Mouse (Mus musculus) spleen, adult 2 months (tissue): ENCODE results near the gene E330017A01Rik. TPM values are rescaled to one million over a fixed set of nuclear protein-coding genes. Genes with fewer than 3 reads are reported as not detected.
"Not testable (repeated sequence)": the region's sequence is repeated elsewhere in the genome, so short reads cannot be mapped to it uniquely, and the experiment has no call there.

Experiments
- DNase-seq, 2 experiments: peaks; one replicate each; pipeline versions ENCODE4 v3.0.0 to v3.0.0-alpha.2; 2012 to 2021; ENCODE audit warnings: low spot score in 2 of 2, low read depth in 1 of 2
- H3K27ac ChIP-seq: fragments of 200-500 bp; 2 replicates; pipeline ENCODE4 v1.5.1; 2012; ENCODE audit warnings: low read length, inconsistent platforms; ENCODE audit not compliant: insufficient read depth
- H3K27me3 ChIP-seq: fragments of 200-500 bp; 2 replicates; pipeline ENCODE4 v1.6.1; 2012; ENCODE audit warnings: mild to moderate bottlenecking, moderate library complexity, low read length, inconsistent platforms; ENCODE audit not compliant: control insufficient read depth, insufficient read depth
- H3K36me3 ChIP-seq: fragments of 200-500 bp; 2 replicates; pipeline ENCODE4 v1.6.1; 2012; ENCODE audit warnings: mild to moderate bottlenecking, low read length, inconsistent platforms; ENCODE audit not compliant: control insufficient read depth, insufficient read depth
- H3K4me1 ChIP-seq: fragments of 200-500 bp; 2 replicates; pipeline ENCODE4 v1.6.1; 2011; ENCODE audit warnings: inconsistent platforms; ENCODE audit not compliant: control insufficient read depth, insufficient read depth, insufficient read length
- H3K4me3 ChIP-seq: fragments of 200-500 bp; 2 replicates; pipeline ENCODE4 v1.5.1; 2011; ENCODE audit warnings: mild to moderate bottlenecking, inconsistent platforms; ENCODE audit not compliant: insufficient read depth, insufficient read length; ENCODE audit errors: extremely low read depth
- CTCF ChIP-seq: fragments of 200-500 bp; IDR thresholded peaks from 2 replicates; pipeline ENCODE4 v1.5.1; 2011; ENCODE audit warnings: mild to moderate bottlenecking, inconsistent platforms; ENCODE audit not compliant: insufficient read depth, insufficient read length, insufficient replicate concordance; ENCODE audit errors: extremely low read depth
- POLR2A ChIP-seq: fragments of 200-500 bp; IDR thresholded peaks from 2 replicates; pipeline ENCODE4 v1.6.1; 2011; ENCODE audit warnings: low read depth, low read length, inconsistent platforms
- WGBS: fragments of 180-500 bp; shearing (Covaris S2); methylation state at CpG from one replicate; pipeline ENCODE4 v1.1.7; 2018; 5-methylcytosine and 5-hydroxymethylcytosine counted together
- polyA plus RNA-seq: library from polyadenylated mRNA; depleted of rRNA; stranded (reverse); fragments of >200 nt; gene quantifications from 2 replicates; pipeline ENCODE4 v1.2.3, GENCODE M21; 2012

The E330017A01Rik gene
- polyA plus RNA-seq, 1 experiment, result not detected

- no peak overlapping the region; the same call in 1 of the 2 replicates for H3K4me3 ChIP-seq
- no peak overlapping the region for H3K27ac ChIP-seq
- H3K36me3 ChIP-seq, result peaks cover 11% of the 10 kb centered on the region
- 74% methylated on average over 8 of the region's 8 CpGs for WGBS
- no peak for DNase-seq
- no peak for TF ChIP-seq CTCF
- no peak for TF ChIP-seq POLR2A
- H3K27me3 ChIP-seq, result no peaks in the 10 kb centered on the region
- H3K4me1 ChIP-seq, result 0 out of 2 replicates have a peak, but pooled peaks cover 2% of the 10 kb centered on the region
Measured at GRCm38 (mm10) chr16:58671212-58671985, 32.9 kb upstream of the E330017A01Rik start.

GRCm38 (mm10) chr16:58670643-58671042, 32.1 kb upstream of the E330017A01Rik start:
- TF ChIP-seq CTCF (no peak), POLR2A (no peak)
- WGBS, result under 1% methylated on average over 23 of the region's 25 CpGs
- peak overlapping the region; percentile 46; the same call in 1 of the 2 replicates for H3K27ac ChIP-seq
- H3K4me3 ChIP-seq, result peak overlapping the region; percentile 85
- 0 out of 2 replicates have a peak, but pooled peaks cover 2% of the 10 kb centered on the region for H3K4me1 ChIP-seq
- DNase-seq, result peak in 1 of 2 experiments; percentile 14
- peaks cover 8% of the 10 kb centered on the region for H3K36me3 ChIP-seq
- no peaks in the 10 kb centered on the region for H3K27me3 ChIP-seq

- Histone ChIP-seq H3K4me1 (0 out of 2 replicates have a peak, but pooled peaks cover 2% of the 10 kb centered on the region), H3K27me3 (no peaks in the 10 kb centered on the region), H3K27ac (peak within 1 kb of the TSS; percentile 46; the same call in 1 of the 2 replicates), H3K36me3 (peaks cover 8% of the 10 kb centered on the region), H3K4me3 (peak within 1 kb of the TSS; percentile 85)
- peak; percentile 47 to 73 for DNase-seq
- TF ChIP-seq CTCF, result peak; percentile 4; the same call in 1 of the 2 replicates
- TF ChIP-seq POLR2A, result peak; percentile 39
- under 1% methylated on average over 51 of the region's 51 CpGs for WGBS
Measured at GRCm38 (mm10) chr16:58669917-58670630, 31.5 kb upstream of the E330017A01Rik start, which contains the start of gene Cpox. TSS of gene Cpox (plus strand) at chr16:58670292.

GRCm38 (mm10) chr16:58669264-58669663, 30.7 kb upstream of the E330017A01Rik start:
- Histone ChIP-seq H3K27ac (peak overlapping the region; percentile 37; the same call in 1 of the 2 replicates), H3K4me1 (0 out of 2 replicates have a peak, but pooled peaks cover 2% of the 10 kb centered on the region), H3K36me3 (peaks cover 4% of the 10 kb centered on the region; the same call in 1 of the 2 replicates), H3K4me3 (no peak overlapping the region), H3K27me3 (no peaks in the 10 kb centered on the region)
- 75% methylated on average over 5 of the region's 5 CpGs for WGBS
- no peak for DNase-seq
- no peak for TF ChIP-seq POLR2A
- no peak for TF ChIP-seq CTCF

GRCm38 (mm10) chr16:58668586-58668985, 30.0 kb upstream of the E330017A01Rik start:
- Histone ChIP-seq H3K4me3 (no peak overlapping the region), H3K27ac (no peak overlapping the region), H3K4me1 (0 out of 2 replicates have a peak, but pooled peaks cover 2% of the 10 kb centered on the region), H3K36me3 (peaks cover 1% of the 10 kb centered on the region; the same call in 1 of the 2 replicates), H3K27me3 (no peaks in the 10 kb centered on the region)
- TF ChIP-seq CTCF (no peak), POLR2A (no peak)
- DNase-seq, result no peak
- 83% methylated on average over 3 of the region's 3 CpGs for WGBS

GRCm38 (mm10) chr16:58666681-58667080, 28.1 kb upstream of the E330017A01Rik start:
- not testable (repeated sequence) for DNase-seq, H3K4me1 ChIP-seq, H3K27ac ChIP-seq, H3K27me3 ChIP-seq, H3K36me3 ChIP-seq, H3K4me3 ChIP-seq
- 78% methylated on average over 3 of the region's 3 CpGs for WGBS

GRCm38 (mm10) chr16:58665137-58665536, 26.6 kb upstream of the E330017A01Rik start:
- H3K27me3 ChIP-seq, H3K4me3 ChIP-seq, H3K27ac ChIP-seq, H3K4me1 ChIP-seq, DNase-seq, H3K36me3 ChIP-seq: not testable (repeated sequence)
